Mouse (Mus musculus) olfactory bulb, adult 2 months (tissue): ENCODE data around the gene Gm10320.

ENCODE experiments used
- CTCF ChIP-seq: fragments of 200-500 bp; IDR thresholded peaks from 2 replicates; pipeline ENCODE4 v1.5.1; 2012; ENCODE audit warnings: low read depth, mild to moderate bottlenecking, low read length, moderate library complexity; ENCODE audit not compliant: insufficient read depth
- POLR2A ChIP-seq: fragments of 200-500 bp; IDR thresholded peaks from 2 replicates; pipeline ENCODE4 v1.6.1; 2012; ENCODE audit warnings: mild to moderate bottlenecking, low read depth, low read length, moderate library complexity; ENCODE audit not compliant: insufficient read depth

DNA sequence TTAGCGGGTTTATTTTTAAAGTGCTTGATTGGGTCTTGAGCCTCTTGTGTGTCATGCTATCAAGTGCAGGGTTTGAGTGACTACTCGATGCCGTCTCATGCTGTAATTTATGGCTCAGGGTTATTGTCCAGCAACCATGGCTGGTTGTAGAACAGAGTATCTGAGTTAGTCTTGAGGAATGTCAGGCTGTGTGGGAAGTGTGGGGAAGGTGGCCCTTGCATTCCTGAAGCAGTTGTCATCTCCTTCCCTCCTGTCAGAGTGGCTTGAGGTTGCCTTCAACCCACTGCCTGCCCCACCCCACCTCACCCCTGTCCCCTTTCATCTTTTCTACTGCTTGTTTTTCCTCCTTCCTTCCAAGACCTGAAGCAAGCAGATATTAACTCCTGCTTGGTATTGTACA is 13.8 kb downstream of the Gm10320 start:
- no peak for TF ChIP-seq CTCF
- TF ChIP-seq POLR2A, result no peak
